Mouse (Mus musculus): ENCODE measurements at regions not wholly inside any gene's neighbourhood (a gene's known extent, or its start where the extent isn't known, plus 50 kb on each side); places are given as distances from the start of the nearest gene placed in this dataset.

- DNase-seq (ENCODE audit: low read depth) = no peak
Observed at GRCm38 (mm10) chr5:54254005-54254404, 255.7 kb downstream of the Stim2 start.

- peak; percentile 88 for DNase-seq (ENCODE audit: low read depth)
Observed at GRCm38 (mm10) chr5:54258087-54258733, 259.9 kb downstream of the Stim2 start.

- DNase-seq (ENCODE audit: low read depth) = peak; percentile 16
Observed at GRCm38 (mm10) chr5:54264867-54265434, 266.7 kb downstream of the Stim2 start.

GRCm38 (mm10) chr5:54267905-54268590 lies 269.7 kb downstream of the Stim2 start:
- no peak for DNase-seq (ENCODE audit: low read depth)

DNA sequence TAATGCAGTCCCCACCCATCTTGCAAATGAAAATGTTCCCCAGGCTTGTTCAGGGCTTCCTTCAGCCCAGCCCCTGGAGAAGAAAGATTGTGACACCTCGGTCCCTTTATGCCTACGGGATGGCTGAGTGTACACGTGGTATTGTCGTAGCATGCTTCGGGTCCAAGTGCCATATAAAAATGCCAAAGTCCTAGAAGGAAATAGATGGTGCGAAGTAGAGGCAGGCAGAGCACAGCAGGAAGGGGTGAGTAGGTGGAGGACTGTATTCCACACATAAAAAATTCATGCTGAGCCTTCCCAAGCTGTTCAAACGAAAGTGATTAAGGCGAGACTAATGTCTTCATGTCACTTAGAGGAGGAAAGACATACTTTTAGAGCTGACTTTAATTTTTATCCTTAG lies 281.1 kb downstream of the Stim2 start:
- no peak for DNase-seq (ENCODE audit: low read depth)

DNA sequence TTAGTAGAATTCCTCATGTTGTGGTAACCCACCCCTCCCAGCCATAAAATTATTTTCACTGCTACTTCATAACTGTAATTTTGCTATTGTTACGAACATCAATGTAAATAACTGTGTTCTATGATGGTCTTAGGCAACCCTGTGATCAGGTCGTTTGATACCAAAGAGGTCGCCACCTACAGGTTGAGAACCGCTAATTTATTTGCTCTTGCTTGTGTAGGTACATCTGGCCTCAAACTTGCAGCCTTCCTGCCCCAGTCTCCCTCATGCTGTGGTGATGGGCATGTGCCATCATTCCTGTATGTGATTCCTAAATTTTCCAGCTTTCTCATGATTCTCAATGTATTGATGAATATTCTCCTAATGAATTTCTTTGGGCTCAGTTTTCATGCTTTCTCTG lies 282.4 kb downstream of the Stim2 start:
- DNase-seq (ENCODE audit: low read depth) = peak; percentile 35

- no peak for DNase-seq (ENCODE audit: low read depth)
Observed at GRCm38 (mm10) chr5:54281121-54281520, 282.8 kb downstream of the Stim2 start.

DNA sequence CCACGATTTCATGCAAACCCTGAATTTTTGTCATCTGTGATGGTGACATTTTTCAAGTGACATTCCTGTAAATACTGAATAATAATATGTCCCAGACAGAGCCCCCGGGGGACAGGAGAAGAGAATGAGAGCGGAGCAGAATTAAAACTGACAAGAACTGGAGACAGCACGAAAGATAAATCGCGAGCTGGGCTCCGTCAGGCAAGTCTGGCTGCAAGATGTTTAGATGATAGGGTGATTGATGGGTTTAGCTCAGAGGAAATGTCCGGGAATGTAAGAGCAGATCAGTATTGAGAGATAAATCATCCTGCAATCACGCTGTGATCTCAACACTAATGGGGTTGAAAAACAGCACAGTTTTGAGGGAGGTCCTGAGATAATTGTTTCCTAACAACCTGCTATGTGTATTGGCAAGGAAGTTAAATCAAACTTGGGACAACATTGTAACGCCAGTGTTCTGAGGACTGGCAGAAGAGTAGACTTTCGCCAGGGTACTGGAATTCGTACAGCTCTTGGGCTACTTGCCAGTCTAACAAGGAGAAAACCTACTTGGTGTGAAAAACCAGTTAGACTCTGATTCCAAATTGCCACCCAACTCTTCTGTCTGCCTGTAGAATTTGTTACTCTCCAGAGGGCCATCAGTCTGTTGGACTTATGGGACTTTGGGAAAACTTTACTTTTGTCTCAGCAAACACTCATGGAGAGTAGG lies 292.2 kb downstream of the Stim2 start:
- no peak for DNase-seq (ENCODE audit: low read depth)

GRCm38 (mm10) chr5:54291940-54292339 lies 293.6 kb downstream of the Stim2 start:
- no peak for DNase-seq (ENCODE audit: low read depth)

GRCm38 (mm10) chr5:54313660-54314279 lies 315.5 kb downstream of the Stim2 start:
- DNase-seq (ENCODE audit: low read depth) = no peak

GRCm38 (mm10) chr5:54330415-54330814 lies 332.1 kb downstream of the Stim2 start:
- DNase-seq (ENCODE audit: low read depth) = no peak

DNA sequence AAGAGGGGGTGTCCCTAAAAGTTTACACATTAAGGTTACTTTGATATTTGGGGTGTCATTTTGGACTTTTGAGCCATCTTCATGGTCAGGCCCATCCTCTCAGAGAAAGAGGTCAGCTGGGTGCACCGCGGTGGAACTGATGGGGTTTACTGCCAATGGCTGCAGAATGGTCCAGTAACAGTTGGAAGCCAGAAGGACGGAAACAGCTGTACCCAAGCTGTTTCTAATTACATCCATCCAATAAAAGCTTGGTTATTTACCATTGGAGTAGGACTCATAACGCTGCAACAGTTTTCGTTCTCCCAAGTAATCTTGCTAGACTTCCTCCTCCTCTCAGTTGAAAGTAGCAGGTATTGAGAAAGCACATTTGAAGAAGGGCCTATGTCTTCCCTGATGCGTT lies 344.7 kb downstream of the Stim2 start:
- no peak for DNase-seq (ENCODE audit: low read depth)

DNA sequence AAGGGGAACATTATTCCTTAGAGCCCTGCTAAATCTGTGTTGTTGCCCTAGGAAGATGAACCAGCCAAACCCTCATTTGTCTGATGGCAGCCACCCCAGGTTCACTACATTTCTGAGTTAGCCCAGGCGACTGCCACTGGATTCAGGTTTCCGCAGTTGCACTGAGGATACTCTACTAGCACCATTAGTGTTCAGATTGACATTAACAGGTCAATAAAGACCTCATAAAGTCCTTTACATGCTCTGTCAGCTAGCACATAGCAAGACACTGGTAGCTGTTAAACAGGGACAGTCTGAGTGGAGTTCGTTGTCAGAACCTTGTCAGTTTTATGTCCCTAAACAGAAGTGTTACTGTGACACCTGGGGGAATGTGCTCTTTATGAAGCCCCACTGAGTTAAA lies 345.1 kb downstream of the Stim2 start:
- DNase-seq (ENCODE audit: low read depth) = no peak

DNA sequence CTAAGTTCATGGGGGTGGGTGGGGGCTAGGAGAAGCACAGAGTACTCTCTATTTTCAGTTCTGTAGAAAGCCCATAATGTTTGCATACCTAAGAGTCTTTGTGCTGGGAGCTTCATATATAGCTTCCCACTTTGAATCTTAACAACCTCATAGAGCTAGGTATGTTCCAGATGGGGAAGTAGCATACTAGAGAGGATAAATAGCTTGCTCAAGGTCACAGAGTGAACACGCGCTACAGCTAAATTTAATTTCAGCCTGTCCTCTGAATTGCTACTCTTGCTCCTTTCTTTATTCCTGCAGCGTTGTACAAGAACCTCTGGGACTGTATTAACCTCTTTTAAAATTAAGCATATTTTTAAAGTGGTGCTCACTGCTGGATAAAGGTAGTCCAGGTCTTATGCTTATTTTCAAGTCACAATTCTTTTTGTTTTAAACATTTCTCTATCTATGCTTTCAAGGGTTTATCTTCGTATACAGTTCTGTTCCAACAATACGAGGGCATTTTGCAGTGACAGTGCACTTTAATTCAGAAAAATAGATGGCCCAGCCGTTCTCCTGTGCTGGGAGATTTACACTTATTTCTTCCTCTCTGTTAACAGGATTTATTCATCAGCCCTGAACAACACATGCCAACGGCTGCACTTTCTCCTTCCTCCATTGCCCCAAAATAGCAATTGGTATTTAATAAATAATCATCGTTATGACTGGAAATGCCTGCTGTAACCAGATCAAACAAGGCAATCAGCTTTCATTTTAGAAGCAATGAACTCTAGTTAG lies 350.7 kb downstream of the Stim2 start:
- DNase-seq (ENCODE audit: low read depth) = no peak

GRCm38 (mm10) chr5:54349775-54350332 lies 351.6 kb downstream of the Stim2 start:
- DNase-seq (ENCODE audit: low read depth) = no peak

GRCm38 (mm10) chr5:54356105-54356504 lies 357.8 kb downstream of the Stim2 start:
- no peak for DNase-seq (ENCODE audit: low read depth)

DNA sequence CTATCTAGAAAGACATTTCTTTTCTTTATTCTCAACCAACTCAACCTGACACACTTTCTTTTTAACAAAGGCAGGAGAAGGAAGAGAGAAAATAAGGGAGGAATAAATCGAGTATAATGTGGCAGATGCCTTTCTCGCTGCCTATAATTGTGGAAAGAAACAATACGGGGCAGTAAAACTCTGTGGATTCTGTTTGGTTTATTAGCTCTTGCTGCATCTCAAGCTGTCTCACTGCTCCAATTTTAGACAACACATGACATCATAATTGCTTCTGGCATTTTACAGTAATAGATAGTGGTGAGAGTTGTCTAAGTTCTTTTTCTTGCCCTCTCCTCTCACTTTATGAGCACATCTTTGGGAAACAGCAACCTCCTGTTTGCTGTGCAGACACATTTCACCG lies 359.2 kb downstream of the Stim2 start:
- DNase-seq (ENCODE audit: low read depth) = no peak

DNA sequence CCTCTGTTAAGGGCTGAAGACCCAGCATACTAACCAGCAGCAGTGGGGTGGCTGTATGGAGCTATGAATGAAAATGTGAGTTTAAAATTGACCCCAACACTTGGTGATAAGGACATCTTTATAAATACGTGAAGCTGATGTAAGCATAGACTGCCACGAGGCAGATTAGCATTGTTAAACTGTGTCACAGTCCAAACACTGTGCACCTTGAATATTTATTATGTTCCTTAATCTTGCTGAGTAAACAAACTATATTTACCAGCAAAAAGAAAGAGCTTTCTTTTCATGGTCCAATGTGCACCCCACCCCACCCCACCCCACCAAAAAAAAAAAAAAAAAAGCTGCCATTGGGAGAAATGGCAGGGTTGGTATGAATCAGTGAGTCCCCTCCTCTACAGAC lies 359.9 kb downstream of the Stim2 start:
- DNase-seq (ENCODE audit: low read depth) = no peak
